Mouse (Mus musculus) cerebellum, adult 2 months (tissue): ENCODE results near the gene Lrrc59.

ENCODE experiments used
- CTCF ChIP-seq: fragments of 200-500 bp; IDR thresholded peaks from 2 replicates; pipeline ENCODE4 v1.5.1; 2011; ENCODE audit warnings: low read depth, mild to moderate bottlenecking, control low read depth, low read length, moderate library complexity, borderline replicate concordance; ENCODE audit not compliant: insufficient read depth
- POLR2A ChIP-seq: fragments of 200-500 bp; IDR thresholded peaks from 2 replicates; pipeline ENCODE4 v1.6.1; 2011; ENCODE audit warnings: low read length, control low read depth, borderline replicate concordance; ENCODE audit not compliant: insufficient read depth

- TF ChIP-seq POLR2A (no peak), CTCF (no peak)
Measured at GRCm38 (mm10) chr11:94661344-94661743, 31.8 kb downstream of the Lrrc59 start.
